Mouse (Mus musculus): Measurements from ENCODE around the gene Il10ra.

DNA sequence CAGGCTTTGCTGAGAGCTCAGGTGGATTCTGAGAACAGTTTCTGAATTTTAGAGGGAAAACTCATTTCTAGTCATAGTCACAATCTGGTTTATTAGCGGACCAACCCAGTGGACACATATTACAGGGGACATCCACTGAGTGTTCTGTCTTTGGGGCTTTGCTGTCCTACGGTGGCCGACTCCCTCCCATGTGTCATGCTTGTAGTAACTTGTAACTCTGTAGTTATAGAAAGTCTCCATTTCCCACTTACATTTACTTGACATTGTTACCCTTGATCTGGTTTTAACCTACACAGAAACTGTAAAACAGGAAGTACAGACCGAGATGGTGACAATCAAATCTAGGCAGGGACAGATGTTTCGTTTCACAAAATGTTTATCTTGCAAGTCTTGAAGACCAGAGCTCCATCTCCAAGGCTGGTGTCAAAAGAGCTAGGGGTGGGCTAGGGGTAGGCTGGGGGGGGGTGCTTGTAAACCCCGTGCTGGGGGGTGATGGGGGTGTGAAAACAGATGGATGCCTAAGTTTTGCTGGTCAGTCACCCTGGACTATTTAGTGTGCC lies 33.2 kb downstream of the Il10ra start:
- no peak for TF ChIP-seq GATA1 (IDR thresholded peaks at IDR 0.05; ENCODE audit: low read length)
- no peak for TF ChIP-seq TAL1 (IDR thresholded peaks at IDR 0.05; ENCODE audit: low read length)
